Mouse (Mus musculus) ES-E14 (cell line): ENCODE measurements around the gene Slc5a3. TPM values are rescaled to one million over a fixed set of nuclear protein-coding genes. Genes with fewer than 3 reads are reported as not detected.

Source experiments
- DNase-seq: peaks from one replicate; pipeline ENCODE4 v3.0.0-alpha.2; 2013; ENCODE audit warnings: low read depth, low spot score
- H3K27ac ChIP-seq: 2 replicates; pipeline ENCODE4 v1.5.1; 2012; ENCODE audit warnings: low read depth, mild to moderate bottlenecking, low read length, moderate library complexity, mixed read lengths; ENCODE audit not compliant: poor library complexity, insufficient read depth, severe bottlenecking
- H3K36me3 ChIP-seq: 2 replicates; pipeline ENCODE4 v1.6.1; 2012; ENCODE audit warnings: mild to moderate bottlenecking, low read length, moderate library complexity, mixed read lengths; ENCODE audit not compliant: control insufficient read depth, poor library complexity, insufficient read depth, severe bottlenecking
- H3K4me1 ChIP-seq, 2 experiments: fragments of 150-350 bp in 1 of 2; sonication (generic) in 1 of 2; 2 replicates each; pipeline ENCODE4 v1.6.1; 2012; ENCODE audit warnings: low read length in 2 of 2, mild to moderate bottlenecking in 1 of 2, mixed read lengths in 1 of 2; ENCODE audit not compliant: control insufficient read depth in 2 of 2, insufficient read depth in 2 of 2, poor library complexity in 1 of 2
- H3K4me3 ChIP-seq, 2 experiments: fragments of 150-350 bp in 1 of 2; sonication (generic) in 1 of 2; 2 replicates each; pipeline ENCODE4 v1.5.1; 2012; ENCODE audit warnings: low read length in 2 of 2, low read depth in 1 of 2, mild to moderate bottlenecking in 1 of 2, mixed read lengths in 1 of 2; ENCODE audit not compliant: insufficient read depth in 1 of 2, poor library complexity in 1 of 2, severe bottlenecking in 1 of 2
- H3K9ac ChIP-seq: 2 replicates; pipeline ENCODE4 v1.6.1; 2012; ENCODE audit warnings: low read depth, mild to moderate bottlenecking, low read length, mixed read lengths; ENCODE audit not compliant: poor library complexity, insufficient read depth, severe bottlenecking
- H3K9me3 ChIP-seq: fragments of 150-350 bp; sonication (generic); 2 replicates; pipeline ENCODE4 v1.6.1; 2012; ENCODE audit warnings: low read depth, mild to moderate bottlenecking, low read length; ENCODE audit not compliant: control insufficient read depth, insufficient read depth
- CHD2 ChIP-seq: IDR thresholded peaks from 2 replicates; pipeline ENCODE4 v1.6.1; 2014; ENCODE audit warnings: mild to moderate bottlenecking, low read depth, low read length, inconsistent platforms
- HCFC1 ChIP-seq: IDR thresholded peaks from 2 replicates; pipeline ENCODE4 v1.6.1; 2012; ENCODE audit warnings: low read length, inconsistent platforms, borderline replicate concordance; ENCODE audit not compliant: insufficient read depth
- MAFK ChIP-seq: IDR thresholded peaks from 2 replicates; pipeline ENCODE4 v1.6.1; 2014; ENCODE audit warnings: mild to moderate bottlenecking, low read depth, low read length, inconsistent platforms; ENCODE audit not compliant: insufficient read depth
- ZC3H11A ChIP-seq: IDR thresholded peaks from 2 replicates; pipeline ENCODE4 v1.6.1; 2012; ENCODE audit warnings: low read depth, mild to moderate bottlenecking, inconsistent platforms, low read length, borderline replicate concordance
- ZNF384 ChIP-seq: IDR thresholded peaks from 2 replicates; pipeline ENCODE4 v1.6.1; 2012; ENCODE audit warnings: low read depth, low read length, inconsistent platforms
- in situ Hi-C, 2 experiments: fragments of 600-800 bp; cut with MboI; formaldehyde crosslinking; loops; one replicate each; pipeline ENCODE4 v1.15.1; 2025; ENCODE audit warnings: low sequenced_read_pairs in 2 of 2, inconsistent platforms in 1 of 2; ENCODE audit not compliant: unreplicated experiment in 2 of 2
- total RNA-seq: library from RNA; depleted of rRNA; stranded (reverse); fragments of 300-350 nt; gene quantifications from 2 replicates; pipeline ENCODE4 v1.2.3, GENCODE M21; 2012; rRNA removed

Gene Slc5a3
- total RNA-seq = 13.2 and 14.3 TPM in 2 replicates

DNA sequence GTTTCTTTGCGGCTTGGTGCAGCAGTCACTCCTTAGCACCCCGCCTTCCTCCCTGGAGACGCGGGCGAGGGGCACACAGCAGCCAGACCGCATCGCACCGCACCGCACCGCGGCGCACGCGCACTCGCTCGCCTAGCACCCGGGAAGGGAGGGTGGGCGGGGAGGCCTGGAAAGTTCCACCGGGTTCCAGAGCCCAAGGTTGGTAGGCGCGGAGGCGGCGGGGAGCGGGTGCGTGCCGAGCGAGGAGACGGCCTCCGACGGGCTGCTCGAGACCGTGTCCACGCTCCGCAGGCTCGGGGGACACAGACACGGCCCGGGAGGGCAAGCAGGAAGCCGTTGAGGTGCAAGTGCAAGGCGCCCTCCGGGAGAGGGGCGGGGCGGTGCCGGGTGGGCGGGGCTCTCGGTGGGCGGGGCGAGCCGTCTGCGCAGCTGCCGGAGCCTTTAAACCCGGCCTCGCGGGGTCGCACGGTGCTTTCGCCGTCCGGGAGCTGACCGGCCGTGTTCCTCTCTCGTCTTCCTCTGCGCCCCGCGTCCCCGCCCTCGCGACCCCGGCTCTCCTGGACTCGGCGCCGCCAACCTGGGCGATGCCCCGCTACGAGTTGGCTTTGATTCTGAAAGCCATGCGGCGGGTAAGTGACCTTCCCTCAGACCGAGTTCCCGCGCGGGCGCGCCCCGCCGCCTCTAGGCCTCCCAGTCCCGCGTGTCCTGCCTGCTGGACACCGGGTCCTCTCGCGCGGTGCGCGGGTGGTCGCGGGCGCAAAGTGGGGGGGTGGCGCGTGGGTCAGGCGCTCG lies at the start of gene Slc5a3, which contains the start of the genes Mrps6 and Gm49711:
TSS of gene Slc5a3 (plus strand) at position 471 of the 792 bp plus-strand sequence.
TSS of gene Mrps6 (plus strand) at position 419 of the 792 bp plus-strand sequence.
TSS of gene Gm49711 (plus strand) at position 465 of the 792 bp plus-strand sequence.
- in situ Hi-C loops = no loop called here
- DNase-seq = peak; percentile 66
- Histone ChIP-seq H3K9me3 (no peaks in the 10 kb centered on the region), H3K36me3 (0 out of 2 replicates have a peak, but pooled peaks cover 5% of the 10 kb centered on the region), H3K27ac (no peak within 1 kb of the TSS), H3K4me3 (peak within 1 kb of the TSS; percentile 87 to 100), H3K9ac (peak within 1 kb of the TSS; percentile 97), H3K4me1 (peaks cover 0 to 8% of the 10 kb centered on the region in 2 experiments; a peak in 2 of 4 replicates)
- TF ChIP-seq HCFC1 = peak; percentile 51; the same call in 1 of the 2 replicates
- TF ChIP-seq CHD2 = no peak
- TF ChIP-seq MAFK = no peak

DNA sequence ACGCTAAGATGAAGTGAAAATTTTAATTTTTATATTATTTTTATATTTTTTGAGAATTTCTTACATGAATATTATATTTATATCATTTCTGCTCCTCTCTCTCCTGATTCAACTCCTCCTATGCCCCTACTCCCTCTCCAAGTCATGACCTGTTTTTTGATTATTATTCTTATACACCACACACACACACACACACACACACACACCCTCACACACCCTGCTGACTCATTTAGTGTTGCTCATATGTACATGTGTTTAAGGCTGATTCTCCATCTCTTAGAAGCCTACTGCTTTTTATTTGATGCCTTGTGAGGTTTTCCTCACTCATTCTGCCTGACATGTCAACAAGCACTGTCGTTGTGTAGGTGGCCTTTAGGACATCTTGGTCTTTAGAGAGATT lies 48.5 kb upstream of the Slc5a3 start:
- Histone ChIP-seq H3K9me3 (no peaks in the 10 kb centered on the region), H3K27ac (no peak overlapping the region), H3K4me3 (no peak overlapping the region), H3K4me1 (no peaks in the 10 kb centered on the region), H3K36me3 (no peaks in the 10 kb centered on the region), H3K9ac (no peak overlapping the region)
- no peak for DNase-seq
- in situ Hi-C loops = no loop called here
- TF ChIP-seq CHD2 (no peak), HCFC1 (no peak), ZC3H11A (no peak), ZNF384 (no peak), MAFK (no peak)

DNA sequence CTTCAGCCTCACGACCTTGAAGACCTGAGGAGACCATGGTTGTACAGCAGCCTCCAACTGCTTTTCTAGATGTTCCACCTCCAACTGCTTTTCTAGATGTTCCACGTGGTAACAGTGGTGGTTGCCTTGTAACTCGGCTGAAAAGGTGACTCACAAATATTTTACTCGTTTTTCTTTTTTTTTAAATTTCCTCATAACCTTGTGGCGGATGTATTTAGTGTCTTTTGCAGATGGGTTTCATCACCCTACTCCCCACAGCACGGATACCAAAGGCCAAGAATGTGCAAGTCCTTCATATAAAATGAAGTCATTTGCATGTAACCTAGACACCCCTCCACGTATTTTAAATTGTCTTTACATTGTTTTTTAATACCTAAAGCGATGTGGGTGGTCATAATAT lies 41.3 kb upstream of the Slc5a3 start:
- in situ Hi-C loops = no loop called here
- no peak for TF ChIP-seq HCFC1
- no peak for TF ChIP-seq ZNF384
- TF ChIP-seq CHD2 = no peak
- TF ChIP-seq MAFK = no peak
- TF ChIP-seq ZC3H11A = no peak
- DNase-seq = no peak

DNA sequence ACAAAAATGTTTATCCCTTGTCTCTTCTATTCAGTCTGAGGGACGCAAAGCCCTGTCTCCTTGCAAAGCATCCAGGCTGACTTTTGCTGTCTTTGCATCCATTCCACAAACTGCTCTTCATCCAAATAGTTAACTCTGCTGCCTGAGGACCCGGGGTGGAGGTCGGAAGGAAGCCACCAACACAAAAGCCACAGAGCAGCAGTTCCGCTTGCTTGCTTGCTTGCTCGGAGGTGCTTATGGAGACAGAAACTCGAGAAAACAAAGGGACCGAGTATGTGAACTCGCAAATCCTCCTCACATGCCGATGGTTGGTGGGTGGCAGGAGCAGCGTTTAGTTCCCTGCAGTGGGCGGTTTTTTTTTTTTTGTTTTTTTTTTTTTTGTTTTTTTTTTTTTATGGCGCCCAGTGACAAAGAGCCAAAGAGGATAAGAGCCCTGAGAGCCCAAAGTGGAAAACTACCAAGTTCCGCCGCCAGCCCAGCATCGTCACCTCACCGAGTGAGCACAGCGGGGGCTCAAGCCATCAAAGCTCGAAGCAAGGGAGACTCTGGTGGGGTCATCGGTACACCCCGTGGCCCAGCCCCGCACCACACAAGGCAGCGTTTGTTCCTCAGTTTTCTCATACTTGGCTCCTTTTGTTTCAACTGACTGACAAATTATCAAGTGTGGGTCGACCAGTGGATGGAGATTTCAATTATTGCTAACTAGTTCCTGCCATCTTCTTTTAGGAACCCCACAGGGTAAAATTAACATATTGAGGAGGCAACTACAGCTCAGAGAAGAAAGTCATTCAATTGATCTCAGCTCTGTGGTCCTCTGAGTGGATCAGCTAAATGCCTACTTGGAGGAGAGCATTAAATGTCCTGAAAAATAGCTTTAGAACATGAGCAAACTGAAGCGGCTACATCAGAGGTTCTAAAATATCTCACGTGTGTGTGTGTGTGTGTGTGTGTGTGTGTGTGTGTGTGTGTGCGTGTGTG lies 38.7 kb upstream of the Slc5a3 start:
- Histone ChIP-seq H3K9ac (no peak overlapping the region), H3K36me3 (0 out of 2 replicates have a peak, but pooled peaks cover 1% of the 10 kb centered on the region), H3K27ac (no peak overlapping the region; the same call in 1 of the 2 replicates), H3K9me3 (no peaks in the 10 kb centered on the region), H3K4me3 (peak overlapping the region; percentile 10 to 11; a peak in 2 of 4 replicates), H3K4me1 (peaks cover 0 to 4% of the 10 kb centered on the region in 2 experiments; a peak in 3 of 4 replicates)
- peak; percentile 47 for DNase-seq
- in situ Hi-C loops = no loop called here
- TF ChIP-seq MAFK = no peak
- peak; percentile 53; the same call in 1 of the 2 replicates for TF ChIP-seq ZNF384

More for the DNA sequence above, 41.3 kb upstream of the Slc5a3 start:
- H3K4me1 ChIP-seq = peaks cover 0 to 4% of the 10 kb centered on the region in 2 experiments; a peak in 3 of 4 replicates
- no peak overlapping the region for H3K27ac ChIP-seq
- H3K4me3 ChIP-seq = no peak overlapping the region
- no peaks in the 10 kb centered on the region for H3K9me3 ChIP-seq
- H3K36me3 ChIP-seq = 0 out of 2 replicates have a peak, but pooled peaks cover 1% of the 10 kb centered on the region
- no peak overlapping the region for H3K9ac ChIP-seq
